Mouse (Mus musculus) midbrain, embryonic 13.5 days (tissue): ENCODE results near the gene Ppp1r12b. TPM values are rescaled to one million over a fixed set of nuclear protein-coding genes. Genes with fewer than 3 reads are reported as not detected.
A peak's percentile ranks its signal among the peaks of the same experiment; 100 is the strongest.

Experiments used
- ATAC-seq: fragments of 200-750 bp; cut with Nextera tagmentation; 2 replicates; pipeline ENCODE4 v1.8.0; 2017; ENCODE audit warnings: mild to moderate bottlenecking, moderate TSS enrichment, moderate library complexity
- H3K27ac ChIP-seq: fragments of 300-500 bp; sonication (generic); 2 replicates; pipeline ENCODE4 v1.5.1; 2015; ENCODE audit warnings: inconsistent platforms, mild to moderate bottlenecking, moderate library complexity
- H3K27me3 ChIP-seq: fragments of 300-500 bp; sonication (generic); 2 replicates; pipeline ENCODE4 v1.6.1; 2015; ENCODE audit warnings: mild to moderate bottlenecking, inconsistent platforms
- H3K36me3 ChIP-seq: fragments of 300-500 bp; sonication (generic); 2 replicates; pipeline ENCODE4 v1.6.1; 2015; ENCODE audit warnings: mild to moderate bottlenecking, inconsistent platforms
- H3K4me1 ChIP-seq: fragments of 300-500 bp; sonication (generic); replicated peaks from 2 replicates; pipeline ENCODE4 v1.6.1; 2015; ENCODE audit warnings: inconsistent platforms
- H3K4me2 ChIP-seq: fragments of 300-500 bp; sonication (generic); replicated peaks from 2 replicates; pipeline ENCODE4 v1.6.1; 2015; ENCODE audit warnings: moderate library complexity, mild to moderate bottlenecking, inconsistent platforms
- H3K4me3 ChIP-seq: fragments of 300-500 bp; sonication (generic); replicated peaks from 2 replicates; pipeline ENCODE4 v1.5.1; 2015; ENCODE audit warnings: mild to moderate bottlenecking, inconsistent platforms
- H3K9ac ChIP-seq: fragments of 300-500 bp; sonication (generic); replicated peaks from 2 replicates; pipeline ENCODE4 v1.6.1; 2015; ENCODE audit warnings: mild to moderate bottlenecking, inconsistent platforms
- H3K9me3 ChIP-seq: fragments of 300-500 bp; sonication (generic); 2 replicates; pipeline ENCODE4 v1.6.1; 2016; ENCODE audit warnings: mild to moderate bottlenecking, inconsistent platforms
- WGBS: fragments of 180-500 bp; shearing (Covaris S2); methylation state at CpG from one replicate; pipeline ENCODE4 v1.1.7; 2015; 5-methylcytosine and 5-hydroxymethylcytosine counted together
- microRNA-seq: library from miRNA; unstranded; fragments of <30 nt; microRNA quantifications from one replicate; pipeline ENCODE4, GENCODE M21; 2016
- polyA plus RNA-seq: library from polyadenylated mRNA; unstranded; fragments of >200 nt; fragmentation: Nextera tagmentation; extraction: Ambion mirVana; gene quantifications from 2 replicates; pipeline ENCODE4 v1.2.1, GENCODE M21; 2015

The Ppp1r12b gene
- polyA plus RNA-seq, 1 experiment from 2014 or later: 13.3 TPM

- peak overlapping the region; percentile 78 for H3K9ac ChIP-seq
- H3K4me2 ChIP-seq: peak overlapping the region; percentile 97
- peaks cover 40% of the 10 kb centered on the region for H3K27me3 ChIP-seq
- peak overlapping the region; percentile 65 for H3K4me3 ChIP-seq
- no peaks in the 10 kb centered on the region for H3K36me3 ChIP-seq
- peak; percentile 43 for ATAC-seq
- H3K4me1 ChIP-seq: peaks cover 44% of the 10 kb centered on the region
- under 1% methylated on average over 46 of the region's 46 CpGs for WGBS
- H3K27ac ChIP-seq: peak overlapping the region; percentile 30; the same call in 1 of the 2 replicates
- no peaks in the 10 kb centered on the region for H3K9me3 ChIP-seq
Observed at GRCm38 (mm10) chr1:134708801-134709385, 246.8 kb downstream of the Ppp1r12b start.

- peaks cover 38% of the 10 kb centered on the region for H3K4me1 ChIP-seq
- H3K27ac ChIP-seq: no peak overlapping the region
- no peaks in the 10 kb centered on the region for H3K9me3 ChIP-seq
- H3K4me2 ChIP-seq: peak overlapping the region; percentile 97
- peak overlapping the region; percentile 65 for H3K4me3 ChIP-seq
- peak overlapping the region; percentile 78 for H3K9ac ChIP-seq
- 0% methylated on average over 8 of the region's 8 CpGs for WGBS
- no peaks in the 10 kb centered on the region for H3K36me3 ChIP-seq
- H3K27me3 ChIP-seq: peaks cover 40% of the 10 kb centered on the region
- peak; percentile 13 for ATAC-seq
Observed at GRCm38 (mm10) chr1:134708274-134708673, 247.5 kb downstream of the Ppp1r12b start.

GRCm38 (mm10) chr1:134707516-134707915, 248.2 kb downstream of the Ppp1r12b start:
- H3K4me2 ChIP-seq: no peak overlapping the region
- no peaks in the 10 kb centered on the region for H3K36me3 ChIP-seq
- no peak overlapping the region for H3K4me3 ChIP-seq
- peaks cover 33% of the 10 kb centered on the region for H3K4me1 ChIP-seq
- peaks cover 40% of the 10 kb centered on the region for H3K27me3 ChIP-seq
- H3K9me3 ChIP-seq: no peaks in the 10 kb centered on the region
- 78% methylated on average over 3 of the region's 3 CpGs for WGBS
- H3K27ac ChIP-seq: no peak overlapping the region
- H3K9ac ChIP-seq: no peak overlapping the region
- no peak for ATAC-seq

GRCm38 (mm10) chr1:134706549-134706948, 249.2 kb downstream of the Ppp1r12b start:
- Histone ChIP-seq H3K4me2 (no peak overlapping the region), H3K27me3 (peaks cover 40% of the 10 kb centered on the region), H3K4me1 (peaks cover 33% of the 10 kb centered on the region), H3K9me3 (no peaks in the 10 kb centered on the region), H3K36me3 (no peaks in the 10 kb centered on the region), H3K4me3 (no peak overlapping the region), H3K27ac (no peak overlapping the region), H3K9ac (no peak overlapping the region)
- no peak for ATAC-seq
- 59% methylated on average over 2 of the region's 2 CpGs for WGBS

Small RNA genes lying within 50 kb of the gene (microRNA-seq; reads per million reads assigned to microRNA genes)
- not detected for gene Gm22232

Other genes starting within 250 kb of the Ppp1r12b start
- gene Ube2t, start 6.6 kb upstream of the Ppp1r12b start, polyA plus RNA-seq: 21.6 and 21.8 TPM in 2 replicates
- gene Lgr6, start 149.3 kb upstream of the Ppp1r12b start, polyA plus RNA-seq: 0.35 and 0.44 TPM in 2 replicates
- 0.46 and 0.51 TPM in 2 replicates for gene Ptpn7, start 176.8 kb upstream of the Ppp1r12b start, polyA plus RNA-seq
- gene Arl8a, start 190.9 kb upstream of the Ppp1r12b start, polyA plus RNA-seq: 234 and 247 TPM in 2 replicates
- gene Gpr37l1, start 211.7 kb upstream of the Ppp1r12b start, polyA plus RNA-seq: 0.13 and 0.17 TPM in 2 replicates